Mouse (Mus musculus) erythroid progenitor cell, adult 5-6 weeks (primary cell): ENCODE data around the gene Psmd5. TPM values are rescaled to one million over a fixed set of nuclear protein-coding genes. Genes with fewer than 3 reads are reported as not detected.
A peak's percentile ranks its signal among the peaks of the same experiment; 100 is the strongest.
"Not testable (repeated sequence)": the region's sequence is repeated elsewhere in the genome, so short reads cannot be mapped to it uniquely, and the experiment has no call there.

Source experiments
- ATAC-seq: replicated peaks from 2 replicates; pipeline ENCODE4 v1.8.0; 2016; ENCODE audit warnings: moderate number of reproducible peaks, mild to moderate bottlenecking, moderate TSS enrichment, inconsistent platforms; ENCODE audit not compliant: poor library complexity, low FRiP score, severe bottlenecking
- total RNA-seq, 2 experiments: library from RNA; stranded (forward) in 1 of 2; stranded (reverse) in 1 of 2; fragments of 150-400 nt in 1 of 2; fragments of 186-747, 209-891 nt in 1 of 2; gene quantifications; 2 replicates each; pipeline versions ENCODE4 v1.2.3 to v1.2.4; 2015 to 2017; ENCODE audit warnings: low replicate concordance in 2 of 2

Gene Psmd5
- total RNA-seq, 2 experiments from 2014 or later = 37.2 to 56.6 TPM

- ATAC-seq = peak; percentile 45
Measured at GRCm38 (mm10) chr2:34897820-34898219, 23.1 kb upstream of the Psmd5 start.

DNA sequence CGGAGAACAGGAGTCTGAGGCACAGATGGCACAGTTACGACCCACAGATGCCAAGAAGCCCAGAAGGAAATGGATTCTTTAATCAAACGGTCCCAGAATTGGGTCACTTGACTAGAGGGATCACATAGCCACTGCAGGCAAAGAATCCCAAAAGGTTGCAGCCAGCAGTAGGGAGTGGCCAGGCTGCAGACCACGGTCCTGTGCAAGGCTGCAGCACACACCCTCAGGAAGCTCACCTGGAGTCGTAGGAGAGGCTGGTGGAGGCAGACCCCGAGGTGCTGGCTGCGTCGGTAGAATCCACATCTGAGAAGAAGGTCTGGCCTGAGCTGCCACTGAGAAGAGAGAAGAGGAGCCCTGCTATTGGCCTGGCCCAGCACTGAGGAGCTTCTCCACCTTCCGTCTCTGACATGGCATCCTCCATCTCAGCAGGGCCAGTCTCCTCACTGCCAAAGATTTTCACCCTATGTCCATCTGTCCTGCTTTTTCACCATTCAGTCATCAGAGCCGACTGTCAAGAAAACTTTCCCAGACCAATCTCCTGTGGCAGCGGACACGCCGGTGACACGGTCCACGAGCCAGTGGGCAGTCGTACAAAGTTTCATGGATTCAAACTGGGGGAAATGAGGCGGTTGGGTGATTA is 22.2 kb upstream of the Psmd5 start:
- ATAC-seq = no peak

- ATAC-seq = no peak
Measured at GRCm38 (mm10) chr2:34895503-34896113, 20.8 kb upstream of the Psmd5 start.

- ATAC-seq = no peak
Measured at GRCm38 (mm10) chr2:34893950-34894349, 19.2 kb upstream of the Psmd5 start.

- no peak for ATAC-seq
Measured at GRCm38 (mm10) chr2:34884186-34884585, 9.4 kb upstream of the Psmd5 start.

DNA sequence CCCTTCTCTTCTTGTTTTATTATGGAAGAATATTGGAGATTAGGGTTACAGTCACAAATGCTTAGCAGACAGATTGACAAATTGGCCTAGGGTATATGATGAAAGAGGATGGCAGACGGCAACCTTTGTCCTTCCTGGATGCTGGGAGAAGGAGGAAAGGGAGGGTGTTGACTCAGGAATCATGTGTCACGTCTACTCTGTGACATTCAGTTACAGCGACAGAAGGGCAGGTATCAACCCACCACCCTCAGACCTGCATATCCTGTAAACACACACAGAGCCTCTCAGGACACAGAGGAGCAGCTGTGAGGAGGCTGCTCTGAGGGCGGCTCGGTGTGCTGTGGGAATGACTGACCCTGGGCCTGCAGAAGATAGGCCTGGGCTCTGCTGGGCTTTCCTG is 8.4 kb upstream of the Psmd5 start:
- no peak for ATAC-seq

- ATAC-seq = no peak
Measured at GRCm38 (mm10) chr2:34882757-34883156, 8.0 kb upstream of the Psmd5 start.

- no peak for ATAC-seq
Measured at GRCm38 (mm10) chr2:34880054-34880453, 5.3 kb upstream of the Psmd5 start.

GRCm38 (mm10) chr2:34874271-34874670 is 497 bp downstream of the Psmd5 start, which contains the start of gene Cutal:
Cutal (plus strand) TSS chr2:34874396.
- ATAC-seq = no peak

DNA sequence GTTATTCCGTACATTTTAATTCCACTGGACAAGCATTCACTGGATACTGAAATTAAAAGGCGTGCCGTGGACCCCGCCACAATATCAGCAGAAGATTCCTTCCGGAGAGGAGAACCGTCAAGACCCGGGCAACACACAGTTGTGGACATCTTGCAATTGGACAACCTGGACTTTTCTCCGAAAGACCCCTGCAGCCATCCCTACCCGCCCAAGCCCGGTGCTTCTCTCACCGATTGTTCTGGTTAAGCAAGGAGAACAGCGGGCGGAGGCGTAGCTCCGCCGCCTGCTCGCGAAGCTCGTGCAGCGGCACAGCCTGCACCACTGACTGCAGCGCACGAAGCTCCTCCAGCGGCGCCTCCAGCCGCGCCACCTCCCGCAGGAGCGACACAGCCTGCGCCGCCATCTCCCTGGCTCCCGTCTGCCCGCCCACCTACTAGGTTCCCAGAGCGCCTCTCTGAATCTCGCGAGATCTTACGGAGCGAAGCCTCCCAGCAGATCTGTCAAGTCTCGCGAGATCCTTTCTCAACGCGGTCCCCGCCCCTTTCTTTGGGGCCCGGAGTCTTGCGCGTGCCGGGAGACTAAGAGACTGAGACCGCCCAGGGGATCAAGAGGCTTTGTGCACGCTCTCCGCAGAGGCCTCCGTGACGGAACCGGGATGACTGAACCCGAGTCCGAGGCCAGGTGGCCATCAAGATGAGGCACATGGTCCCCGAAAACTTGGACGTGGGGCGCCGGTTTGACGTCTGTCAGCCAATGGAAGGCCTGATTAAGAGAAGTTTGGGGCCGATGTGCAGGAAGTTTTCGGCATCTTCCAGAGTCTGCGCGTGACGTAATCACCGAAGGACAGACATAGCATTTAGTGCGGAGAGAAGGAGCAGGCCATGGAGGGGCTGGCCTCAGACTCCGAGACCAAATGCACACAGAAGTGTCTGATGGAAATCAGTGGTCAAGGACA is 4.0 kb downstream of the Psmd5 start:
- peak; percentile 89 for ATAC-seq

GRCm38 (mm10) chr2:34869680-34870079 is 5.1 kb downstream of the Psmd5 start:
- ATAC-seq = peak; percentile 83

- ATAC-seq = no peak
Measured at GRCm38 (mm10) chr2:34857728-34858127, 17.0 kb downstream of the Psmd5 start.

DNA sequence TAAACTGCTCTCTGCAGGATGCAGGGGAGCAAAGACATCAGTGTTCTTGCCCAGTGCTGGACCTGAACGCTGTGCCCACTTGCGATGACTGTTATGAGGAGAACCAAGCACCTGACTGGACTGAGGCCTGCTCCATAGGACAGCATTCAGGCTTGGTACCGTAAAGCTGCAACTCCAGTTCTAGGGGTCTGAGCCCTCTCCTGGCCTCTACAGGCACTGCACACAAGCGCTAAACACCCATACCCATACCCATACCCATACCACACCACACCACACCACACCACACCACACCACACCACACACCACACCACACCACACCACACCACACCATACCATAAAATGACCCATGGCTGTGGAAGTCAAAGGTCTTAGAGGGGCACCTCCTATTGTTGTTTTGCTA is 19.5 kb downstream of the Psmd5 start:
- ATAC-seq = 0 out of 2 replicates have a peak, but pooled peaks have one; percentile 36

GRCm38 (mm10) chr2:34847702-34848101 is 27.1 kb downstream of the Psmd5 start:
- no peak for ATAC-seq

GRCm38 (mm10) chr2:34843211-34843939 is 31.4 kb downstream of the Psmd5 start:
- no peak for ATAC-seq

DNA sequence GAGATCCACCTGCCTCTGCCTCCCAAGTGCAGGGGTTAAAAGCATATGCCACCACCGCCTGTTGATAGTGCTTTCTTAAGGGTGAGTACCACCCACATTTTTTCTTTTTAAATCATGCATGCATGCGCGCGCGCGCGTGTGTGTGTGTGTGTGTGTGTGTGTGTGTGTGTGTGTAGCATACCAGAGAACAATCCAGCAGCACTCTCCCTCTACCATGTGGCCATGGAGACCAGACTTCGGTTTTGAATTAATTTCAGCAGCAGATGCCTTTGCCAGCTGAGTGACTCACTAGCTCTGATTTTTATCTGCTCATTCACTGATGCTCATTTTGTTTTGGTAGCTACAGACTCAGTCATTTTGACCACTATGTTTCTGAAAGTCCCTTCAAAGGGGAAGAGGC is 33.1 kb downstream of the Psmd5 start:
- no peak for ATAC-seq

- ATAC-seq = not testable (repeated sequence)
Measured at GRCm38 (mm10) chr2:34840143-34840542, 34.6 kb downstream of the Psmd5 start.

GRCm38 (mm10) chr2:34835669-34836068 is 39.1 kb downstream of the Psmd5 start:
- no peak for ATAC-seq

DNA sequence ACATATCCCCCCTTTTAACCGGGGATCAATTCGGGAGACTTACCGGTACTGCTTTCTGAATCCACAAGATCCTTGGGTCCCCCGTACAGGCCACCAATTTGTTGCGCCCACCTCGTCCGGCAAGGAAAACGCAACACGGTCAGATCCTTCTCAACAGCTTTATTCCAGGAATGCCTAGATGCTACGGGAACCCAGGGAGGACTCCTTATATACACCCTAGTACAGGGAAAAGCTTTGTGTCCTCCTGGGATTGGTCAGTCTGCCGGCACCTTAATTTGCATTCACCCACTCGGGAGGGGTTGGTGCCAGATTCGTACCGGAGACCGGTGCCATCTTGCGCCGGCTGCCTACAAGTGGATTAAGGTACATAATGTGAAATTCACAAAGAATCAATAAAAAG is 41.1 kb downstream of the Psmd5 start:
- ATAC-seq = no peak
